8 mouse cellular contexts compared by ENCODE assay signal in the genomic region with DNA sequence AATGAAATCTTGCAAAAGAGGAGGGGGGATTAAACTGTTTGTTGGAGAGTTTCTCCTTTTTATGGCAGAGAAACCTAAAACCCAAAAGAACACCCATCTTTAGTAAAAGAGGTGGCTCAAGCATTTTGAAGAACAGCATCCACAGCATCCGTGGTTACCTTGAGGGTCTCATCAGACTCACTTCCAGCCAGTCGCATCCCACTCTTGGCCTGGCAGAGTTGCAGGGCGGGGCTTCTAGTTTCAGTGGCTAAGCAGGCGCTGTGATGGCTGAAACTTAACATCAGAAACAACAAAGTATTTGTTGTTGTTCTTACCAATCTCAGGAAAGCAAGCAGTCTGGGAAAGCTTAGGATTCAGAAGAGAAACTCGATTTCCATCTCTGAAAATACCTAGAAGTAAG. TPM values are rescaled to one million over a fixed set of nuclear protein-coding genes. Genes with fewer than 3 reads are reported as not detected.
DNase-seq lines count a peak whose midpoint lies in the region; ATAC-seq and TF ChIP-seq lines count a peak whose summit lies in the region.

No protein-coding gene starts in this region.

- WGBS in heart, embryonic 15.5 days, result 19% methylated on average over 5 of the region's 5 CpGs
- WGBS in heart, postnatal 0 days, result 30% methylated on average over 5 of the region's 5 CpGs
- 43% methylated on average over 5 of the region's 5 CpGs for WGBS in macrophage (ENCODE audit: missing documents)

- no peaks in the 10 kb centered on the region for H3K9me3 ChIP-seq in heart, embryonic 15.5 days (replicated peaks)
- H3K9me3 ChIP-seq in heart, postnatal 0 days (replicated peaks; ENCODE audit: control insufficient read depth, low read length), result no peaks in the 10 kb centered on the region

- no peaks in the 10 kb centered on the region for H3K27me3 ChIP-seq in heart, embryonic 15.5 days
- no peaks in the 10 kb centered on the region for H3K27me3 ChIP-seq in heart, postnatal 0 days (ENCODE audit: control insufficient read depth, insufficient read depth, low read length)

- DNase-seq in heart, adult 8-10 months (ENCODE audit: low spot score), result no peak
- peak; percentile 17 for DNase-seq in ZHBTc4 (ENCODE audit: low read depth, low spot score)
- no peak for DNase-seq in heart, postnatal 0 days (ENCODE audit: low spot score)
- DNase-seq in right cerebral cortex, adult 2 months (ENCODE audit: low spot score in 2 of 2), result no peak
- DNase-seq in layer of hippocampus, adult 11-12 months (ENCODE audit: low spot score), result no peak

- H3K4me3 ChIP-seq in heart, embryonic 15.5 days, result peak overlapping the region; percentile 89
- H3K4me3 ChIP-seq in heart, postnatal 0 days (ENCODE audit: low read depth, low read length), result peak overlapping the region; percentile 82
- peak overlapping the region; percentile 33 for H3K4me3 ChIP-seq in macrophage (ENCODE audit: inconsistent target)

- TF ChIP-seq EP300 in heart, postnatal 0 days (IDR thresholded peaks at IDR 0.05; ENCODE audit: low read depth), result no peak

- peak overlapping the region; percentile 91 for H3K4me2 ChIP-seq in heart, embryonic 15.5 days
- H3K4me2 ChIP-seq in heart, postnatal 0 days (ENCODE audit: low read depth, low read length), result peak overlapping the region; percentile 85

- H3K36me3 ChIP-seq in heart, embryonic 15.5 days, result no peaks in the 10 kb centered on the region
- H3K36me3 ChIP-seq in heart, postnatal 0 days (replicated peaks; ENCODE audit: control insufficient read depth, insufficient read depth, low read length), result no peaks in the 10 kb centered on the region
- no peaks in the 10 kb centered on the region for H3K36me3 ChIP-seq in macrophage (ENCODE audit: inconsistent target)

- peaks cover 34% of the 10 kb centered on the region for H3K4me1 ChIP-seq in heart, embryonic 15.5 days (replicated peaks)
- peaks cover 12% of the 10 kb centered on the region; the same call in 1 of the 2 replicates for H3K4me1 ChIP-seq in heart, postnatal 0 days (ENCODE audit: control insufficient read depth, insufficient read depth)

- ATAC-seq in heart, embryonic 15.5 days (replicated peaks; ENCODE audit: insufficient number of reproducible peaks, insufficient read depth, low FRiP score, low read depth), result no peak
- ATAC-seq in heart, postnatal 0 days (ENCODE audit: insufficient read depth, low read depth), result no peak
- no peak for ATAC-seq in megakaryocyte progenitor cell, adult 5-6 weeks (replicated peaks; ENCODE audit: poor library complexity)

- peaks cover 34% of the 10 kb centered on the region for H3K79me2 ChIP-seq in macrophage (ENCODE audit: inconsistent target)

- no peak for TF ChIP-seq CTCF in heart, postnatal 0 days (IDR thresholded peaks at IDR 0.05; ENCODE audit: low read depth)

- H3K27ac ChIP-seq in heart, embryonic 15.5 days, result peak overlapping the region; percentile 100; the same call in 1 of the 2 replicates
- H3K27ac ChIP-seq in heart, postnatal 0 days (ENCODE audit: low read depth), result no peak overlapping the region
- no peak overlapping the region for H3K27ac ChIP-seq in macrophage

- peak overlapping the region; percentile 99; the same call in 1 of the 2 replicates for H3K9ac ChIP-seq in heart, embryonic 15.5 days
- H3K9ac ChIP-seq in heart, postnatal 0 days (replicated peaks; ENCODE audit: low read depth, low read length), result peak overlapping the region; percentile 99; the same call in 1 of the 2 replicates

RNA-seq across cellular contexts. Expression of a gene that starts 0.8 kb away (rescaled TPM):
- polyA plus RNA-seq in heart, embryonic 15.5 days (2015; fragmentation: Nextera tagmentation; extraction: Ambion mirVana), result 270 and 271 TPM in 2 replicates
- 100 to 1,000 TPM; 757 to 917 (median 814) TPM for total RNA-seq in heart, adult 8-10 months (2022)
- total RNA-seq in heart, postnatal 0 days (2014; rRNA removed; ENCODE audit: low replicate concordance), result 914 and 1,212 TPM in 2 replicates
- 227 and 257 TPM in 2 replicates for polyA plus RNA-seq in heart, postnatal 0 days (2015; fragmentation: Nextera tagmentation; extraction: Ambion mirVana)
- 100 to 1,000 TPM in 3 of 26 experiments, 10 to 100 TPM in 23; 21.3 to 208 (median 41.7) TPM for total RNA-seq in macrophage (2018; cell fraction: chromatin; rRNA removed)
- 100 to 1,000 TPM in 19 of 26 experiments, 10 to 100 TPM in 7; 73.2 to 225 (median 128) TPM for total RNA-seq in macrophage (2018; cell fraction: cytosol; rRNA removed)
- 100 to 1,000 TPM in 23 of 26 experiments, 10 to 100 TPM in 3; 86.0 to 312 (median 124) TPM for total RNA-seq in macrophage (2018; cell fraction: nucleus; rRNA removed)
- 155 to 277 TPM (median 164 TPM) in 3 replicates for polyA plus RNA-seq in macrophage (2018)
- 69.5 and 75.2 TPM in 2 replicates for total RNA-seq in megakaryocyte progenitor cell, adult 5-6 weeks (2015)
- total RNA-seq in megakaryocyte progenitor cell, adult 5-6 weeks (2017), result 126 and 129 TPM in 2 replicates

Comparison
In these comparisons a context has a peak if more than half of its experiments do, and no peak if none do; other contexts are left out.
1. H3K4me3 ChIP-seq: peak in every context shown above with its lines; median percentile 89 in heart, embryonic 15.5 days; 82 in heart, postnatal 0 days; 33 in macrophage.